Mouse (Mus musculus) brain, embryonic 14.5 days (tissue): ENCODE measurements at regions not wholly inside any gene's neighbourhood (a gene's known extent, or its start where the extent isn't known, plus 50 kb on each side); places are given as distances from the start of the nearest gene placed in this dataset.

Experiments
- CTCF ChIP-seq: fragments of 200-500 bp; IDR thresholded peaks from 2 replicates; pipeline ENCODE4 v1.5.1; 2012; ENCODE audit warnings: inconsistent platforms, mild to moderate bottlenecking, moderate library complexity, borderline replicate concordance; ENCODE audit not compliant: insufficient read depth, insufficient read length; ENCODE audit errors: extremely low read depth
- POLR2A ChIP-seq: fragments of 200-500 bp; IDR thresholded peaks from 2 replicates; pipeline ENCODE4 v1.6.1; 2012; ENCODE audit warnings: mild to moderate bottlenecking, inconsistent platforms, borderline replicate concordance; ENCODE audit not compliant: poor library complexity, insufficient read depth, insufficient read length, severe bottlenecking; ENCODE audit errors: extremely low read depth

- TF ChIP-seq POLR2A (no peak), CTCF (no peak)
Observed at GRCm38 (mm10) chr17:70916089-70916750, 62.9 kb upstream of the Tgif1 start.
